Mouse (Mus musculus) small intestine, adult 2 months (tissue): ENCODE results near the gene Clic3.

Experiments used
- CTCF ChIP-seq: fragments of 200-500 bp; IDR thresholded peaks from 2 replicates; pipeline ENCODE4 v1.5.1; 2012; ENCODE audit warnings: low read depth, mild to moderate bottlenecking, control low read depth, inconsistent platforms, low read length, moderate library complexity, mixed read lengths; ENCODE audit not compliant: insufficient replicate concordance, insufficient read length; ENCODE audit errors: extremely low read depth
- POLR2A ChIP-seq: fragments of 200-500 bp; IDR thresholded peaks from 2 replicates; pipeline ENCODE4 v1.6.1; 2012; ENCODE audit warnings: low read depth, mild to moderate bottlenecking, control low read depth, inconsistent platforms, low read length, moderate library complexity

GRCm38 (mm10) chr2:25501593-25502486 is 45.2 kb downstream of the Clic3 start, which contains the start of gene C8g:
- TF ChIP-seq CTCF = no peak
- TF ChIP-seq POLR2A = no peak
